10 mouse cellular contexts compared by ENCODE assay signal in genomic region chr11:32857418-32857879, GRCm38 (mm10). TPM values are rescaled to one million over a fixed set of nuclear protein-coding genes. Genes with fewer than 3 reads are reported as not detected.
DNase-seq lines count a peak whose midpoint lies in the region; ATAC-seq lines count a peak whose summit lies in the region.
"Had no signal": no experiment of that assay in that cellular context is flagged by ENCODE, and none has a peak within 500 bp of the region (broad histone marks: within the 10 kb centered on the region; RNA-seq: fewer than 3 reads in every experiment).

No protein-coding gene starts in this region.

- H3K4me2 ChIP-seq in hindbrain, embryonic 13.5 days, result no peak overlapping the region
- no peak overlapping the region for H3K4me2 ChIP-seq in hindbrain, embryonic 12.5 days (replicated peaks)
- H3K4me2 ChIP-seq in limb, embryonic 12.5 days, result no peak overlapping the region

- ATAC-seq in hindbrain, embryonic 13.5 days (ENCODE audit: low FRiP score), result 0 out of 2 replicates have a peak, but pooled peaks have one; percentile 36
- no peak for ATAC-seq in hindbrain, embryonic 12.5 days (ENCODE audit: low FRiP score)
- no peak for ATAC-seq in limb, embryonic 12.5 days (ENCODE audit: insufficient number of reproducible peaks, insufficient read depth, low FRiP score, low TSS enrichment, low read depth)
- no peak for ATAC-seq in activated CD4-positive, CD25-positive, alpha-beta regulatory T cell, adult 4 months

- peak; percentile 49 for DNase-seq in ZHBTc4 (ENCODE audit: low read depth, low spot score)
- peak; percentile 6 for DNase-seq in cerebellum, adult 8-10 months
- no peak for DNase-seq in urinary bladder, adult 2 months (ENCODE audit: low spot score)
- no peak for DNase-seq in urinary bladder, postnatal 25 days (ENCODE audit: low spot score)

- H3K27me3 ChIP-seq in hindbrain, embryonic 13.5 days, result no peaks in the 10 kb centered on the region
- no peaks in the 10 kb centered on the region; the same call in 1 of the 2 replicates for H3K27me3 ChIP-seq in hindbrain, embryonic 12.5 days
- 0 out of 2 replicates have a peak, but pooled peaks cover 4% of the 10 kb centered on the region for H3K27me3 ChIP-seq in limb, embryonic 12.5 days

- H3K36me3 ChIP-seq in hindbrain, embryonic 13.5 days, result no peaks in the 10 kb centered on the region
- H3K36me3 ChIP-seq in hindbrain, embryonic 12.5 days, result no peaks in the 10 kb centered on the region
- no peaks in the 10 kb centered on the region for H3K36me3 ChIP-seq in limb, embryonic 12.5 days

- WGBS in hindbrain, embryonic 13.5 days, result 42% methylated on average over 8 of the region's 8 CpGs
- 47% methylated on average over 8 of the region's 8 CpGs for WGBS in hindbrain, embryonic 12.5 days
- WGBS in limb, embryonic 12.5 days, result 35% methylated on average over 8 of the region's 8 CpGs

- no peak overlapping the region for H3K9ac ChIP-seq in hindbrain, embryonic 13.5 days
- H3K9ac ChIP-seq in hindbrain, embryonic 12.5 days, result no peak overlapping the region
- H3K9ac ChIP-seq in limb, embryonic 12.5 days (replicated peaks), result no peak overlapping the region

- no peak overlapping the region for H3K4me3 ChIP-seq in hindbrain, embryonic 13.5 days
- H3K4me3 ChIP-seq in hindbrain, embryonic 12.5 days, result no peak overlapping the region
- no peak overlapping the region for H3K4me3 ChIP-seq in limb, embryonic 12.5 days (replicated peaks)

- no peak overlapping the region; the same call in 1 of the 2 replicates for H3K27ac ChIP-seq in hindbrain, embryonic 13.5 days
- H3K27ac ChIP-seq in hindbrain, embryonic 12.5 days, result no peak overlapping the region
- H3K27ac ChIP-seq in limb, embryonic 12.5 days, result peak overlapping the region; percentile 41; the same call in 1 of the 2 replicates

- H3K9me3 ChIP-seq in hindbrain, embryonic 13.5 days, result no peaks in the 10 kb centered on the region
- no peaks in the 10 kb centered on the region for H3K9me3 ChIP-seq in hindbrain, embryonic 12.5 days (replicated peaks)
- no peaks in the 10 kb centered on the region for H3K9me3 ChIP-seq in limb, embryonic 12.5 days

- H3K4me1 ChIP-seq in hindbrain, embryonic 13.5 days (replicated peaks), result peaks cover 9% of the 10 kb centered on the region
- H3K4me1 ChIP-seq in hindbrain, embryonic 12.5 days, result peaks cover 7% of the 10 kb centered on the region
- H3K4me1 ChIP-seq in limb, embryonic 12.5 days (replicated peaks), result peaks cover 12% of the 10 kb centered on the region

RNA-seq across cellular contexts. Expression of gene Smim23, which starts 33.0 kb away (rescaled TPM):
- polyA plus RNA-seq in hindbrain, embryonic 13.5 days (2015; fragmentation: Nextera tagmentation; extraction: Ambion mirVana), result not detected in 2 replicates
- polyA plus RNA-seq in hindbrain, embryonic 12.5 days (2016; fragmentation: Nextera tagmentation; extraction: Ambion mirVana), result not detected in 2 replicates
- polyA plus RNA-seq in limb, embryonic 12.5 days (2016; fragmentation: Nextera tagmentation; extraction: Ambion mirVana), result not detected in 2 replicates
- polyA plus RNA-seq in urinary bladder, adult 2 months (2012; rRNA removed), result not detected in 2 replicates
- polyA plus RNA-seq in activated CD4-positive, CD25-positive, alpha-beta regulatory T cell, adult 4 months (2017; shearing (Covaris generic)), result not detected
- polyA plus RNA-seq: cortical plate, adult 2 months; lung, embryonic 16.5 days had no signal

Comparison
In these comparisons a context has a peak if more than half of its experiments do, and no peak if none do; other contexts are left out.
1. DNase-seq: peak in ZHBTc4 (single experiment) and cerebellum, adult 8-10 months (single experiment); none in urinary bladder, adult 2 months (single experiment) and urinary bladder, postnatal 25 days (single experiment).